Mouse (Mus musculus): Measurements from ENCODE around the gene Fat3. TPM values are rescaled to one million over a fixed set of nuclear protein-coding genes. Genes with fewer than 3 reads are reported as not detected.

Fat3 gene
- total RNA-seq (2015; ENCODE audit: low replicate concordance) (not detected in 2 replicates), total RNA-seq (2017; ENCODE audit: low replicate concordance) (0.26 TPM in 1 of 2 replicates, not detected in the other)

DNA sequence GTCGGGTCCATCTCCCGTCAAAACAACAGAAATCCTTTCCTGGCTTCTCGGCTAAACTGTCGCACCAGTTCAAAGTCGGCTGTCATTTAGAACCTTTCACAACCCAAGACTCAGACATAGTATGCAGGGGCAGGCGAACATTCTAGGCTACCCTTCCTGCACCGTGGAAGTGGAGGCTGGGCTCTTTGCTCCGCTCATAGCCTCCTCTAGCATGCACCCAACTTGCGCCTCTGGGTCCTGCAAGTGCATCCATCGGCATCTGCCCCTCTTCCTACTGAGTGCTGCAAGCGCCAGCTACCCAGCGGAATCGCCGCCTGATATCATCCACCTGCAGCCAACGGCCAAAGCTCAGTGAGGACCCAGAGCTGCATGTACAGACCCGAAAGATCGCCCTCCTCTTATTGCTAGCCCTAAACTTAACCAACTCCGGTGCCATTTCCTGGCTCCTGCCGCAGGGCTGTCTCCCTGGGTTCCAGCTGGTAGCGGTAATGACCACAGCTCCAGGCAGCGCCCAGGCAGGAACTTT lies at the start of gene Fat3:
TSS of gene Fat3 (minus strand) at position 100 of the 526 bp plus-strand sequence.
- no peak for ATAC-seq (replicated peaks; ENCODE audit: low FRiP score, poor library complexity, severe bottlenecking)

DNA sequence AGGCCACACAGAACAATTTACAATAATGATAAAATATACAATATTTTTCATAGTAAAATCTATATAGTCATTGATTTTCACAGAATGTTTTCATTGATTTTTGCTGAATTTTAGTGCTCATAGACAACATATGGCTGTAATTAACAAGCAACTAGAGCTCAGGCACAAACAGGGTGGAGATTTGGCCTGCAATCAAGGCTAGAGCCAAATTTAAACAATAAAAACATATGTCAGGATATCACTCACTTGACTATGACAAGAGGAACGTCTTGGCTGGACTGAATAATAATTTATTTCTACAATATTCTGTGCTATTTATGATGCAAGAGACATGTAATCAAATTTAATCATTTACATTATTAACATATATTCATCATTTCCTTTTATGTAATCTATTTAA lies 31.8 kb upstream of the Fat3 start:
- no peak for ATAC-seq (replicated peaks; ENCODE audit: low FRiP score, poor library complexity, severe bottlenecking)

DNA sequence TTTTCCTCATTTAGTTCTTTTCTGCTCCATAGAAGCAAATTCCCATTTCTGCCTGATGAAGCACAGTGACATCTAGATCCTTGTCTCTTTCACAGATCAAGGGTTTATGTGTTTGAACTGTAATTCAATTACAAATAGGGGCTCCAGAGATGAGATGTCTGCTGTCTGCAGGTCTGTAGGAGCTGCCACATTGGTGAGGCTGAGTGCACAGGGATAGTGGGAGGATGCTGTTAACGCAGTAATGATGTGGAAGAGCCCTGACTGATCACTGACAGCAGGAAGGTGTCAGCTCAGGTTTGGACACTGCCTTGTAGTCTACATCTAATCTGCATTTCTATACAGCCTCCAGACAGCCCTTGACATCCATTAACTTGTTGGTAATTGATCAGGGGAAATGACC lies 16.5 kb upstream of the Fat3 start:
- no peak for ATAC-seq (replicated peaks; ENCODE audit: low FRiP score, poor library complexity, severe bottlenecking)

DNA sequence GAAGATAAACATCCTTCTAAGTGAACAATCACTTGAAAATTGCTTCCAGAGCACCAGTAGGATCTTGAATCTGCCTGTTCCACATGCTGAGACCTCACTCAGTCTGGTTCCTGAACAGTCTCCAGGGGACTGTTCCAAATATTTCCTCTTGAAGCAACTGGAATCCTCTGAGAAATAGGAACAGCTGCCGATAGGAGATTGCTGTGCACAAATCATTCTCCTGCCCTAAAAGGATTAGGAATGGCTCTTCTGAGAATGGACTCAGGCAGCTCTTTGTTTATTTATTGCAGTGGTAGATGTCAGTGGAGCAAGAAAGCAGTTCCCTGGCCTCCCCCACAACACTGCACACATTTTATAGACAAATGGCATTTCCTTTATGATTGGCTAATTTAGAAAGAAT lies 10.9 kb upstream of the Fat3 start:
- no peak for ATAC-seq (replicated peaks; ENCODE audit: low FRiP score, poor library complexity, severe bottlenecking)

DNA sequence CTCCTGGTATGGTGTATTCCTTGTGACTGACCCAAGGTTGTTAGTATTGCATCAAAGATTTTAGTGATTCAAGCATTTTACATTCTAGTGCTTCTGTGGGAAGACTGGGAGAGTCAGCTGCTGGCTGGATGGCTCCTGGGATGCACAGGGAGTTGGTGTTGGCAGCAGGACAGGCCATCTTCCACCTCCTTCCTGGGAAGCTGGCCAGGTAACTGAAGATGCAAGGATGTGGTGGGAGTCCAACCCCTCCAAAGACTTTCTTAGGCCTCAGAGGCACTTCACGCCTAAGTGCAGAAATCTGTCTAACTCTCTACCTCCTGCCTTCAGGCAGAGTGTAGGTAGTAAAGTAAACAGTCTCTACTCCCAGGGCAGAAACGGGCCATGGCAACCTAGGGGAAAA lies 2.7 kb upstream of the Fat3 start:
- no peak for ATAC-seq (replicated peaks; ENCODE audit: low FRiP score, poor library complexity, severe bottlenecking)

DNA sequence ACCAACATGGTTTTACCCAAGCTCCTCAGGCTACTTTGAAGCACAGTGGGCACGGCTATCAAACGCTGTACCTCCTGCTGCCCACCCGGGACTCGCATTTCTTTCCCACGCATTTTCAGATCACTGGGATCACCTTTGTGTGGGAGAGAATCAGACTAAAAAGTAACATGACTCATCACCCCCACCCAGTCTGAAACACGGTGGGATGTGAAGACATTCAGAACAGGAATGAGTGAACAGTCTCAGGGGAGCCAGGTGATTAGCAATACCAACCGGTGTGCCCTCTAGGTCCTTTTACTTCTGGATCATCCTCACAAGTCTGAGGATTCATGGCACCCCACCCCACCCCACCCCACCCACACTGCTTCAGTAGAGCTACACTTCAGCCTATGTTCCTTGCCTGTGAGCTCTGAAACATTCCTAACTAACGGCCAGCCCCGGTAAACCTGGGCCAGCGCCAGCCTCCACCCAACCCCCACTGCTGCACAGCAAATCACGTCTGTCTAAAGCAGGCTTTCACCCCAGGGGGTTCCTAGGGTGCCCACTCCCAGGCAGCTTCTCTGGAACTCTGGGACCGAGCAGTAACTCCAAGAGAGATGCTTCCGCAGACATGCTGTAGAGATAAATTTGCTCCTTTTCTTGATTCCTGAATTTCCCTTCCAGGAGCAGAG lies 1.7 kb upstream of the Fat3 start:
- no peak for ATAC-seq (replicated peaks; ENCODE audit: low FRiP score, poor library complexity, severe bottlenecking)

DNA sequence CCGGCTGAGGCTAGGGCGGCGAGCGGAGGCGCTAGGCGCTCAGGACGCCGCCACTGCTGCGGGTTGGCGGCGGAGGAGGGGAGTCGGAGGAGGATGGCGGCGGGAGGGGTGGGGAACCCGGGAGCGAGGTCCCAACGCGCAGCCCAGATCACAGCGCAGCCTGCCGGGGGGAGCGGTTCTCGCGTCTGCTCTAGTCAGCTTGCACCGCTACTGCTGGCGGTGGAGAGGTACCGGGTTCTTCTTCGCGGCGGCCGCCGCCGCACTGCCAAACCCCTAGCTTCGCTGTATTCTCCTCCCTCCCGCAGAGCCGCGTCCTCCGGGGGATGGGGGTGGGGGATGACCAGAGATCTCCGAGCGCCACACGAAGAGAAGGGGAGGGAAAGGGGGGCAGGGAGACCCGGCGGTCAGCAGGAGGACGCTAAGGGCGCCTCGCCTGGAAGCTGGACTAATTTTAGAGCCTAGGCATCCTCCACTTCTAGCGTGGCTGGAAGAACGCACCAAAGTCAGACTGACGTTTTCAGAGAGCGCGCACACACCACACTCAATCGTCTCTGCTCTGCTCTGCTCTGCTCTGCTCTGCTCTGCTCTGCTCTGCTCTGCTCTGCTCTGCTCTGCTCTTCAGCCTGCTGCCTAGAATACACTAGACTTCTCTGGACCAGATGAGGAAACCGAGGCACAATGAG lies 1.0 kb upstream of the Fat3 start:
- ATAC-seq (replicated peaks; ENCODE audit: low FRiP score, poor library complexity, severe bottlenecking), result no peak

DNA sequence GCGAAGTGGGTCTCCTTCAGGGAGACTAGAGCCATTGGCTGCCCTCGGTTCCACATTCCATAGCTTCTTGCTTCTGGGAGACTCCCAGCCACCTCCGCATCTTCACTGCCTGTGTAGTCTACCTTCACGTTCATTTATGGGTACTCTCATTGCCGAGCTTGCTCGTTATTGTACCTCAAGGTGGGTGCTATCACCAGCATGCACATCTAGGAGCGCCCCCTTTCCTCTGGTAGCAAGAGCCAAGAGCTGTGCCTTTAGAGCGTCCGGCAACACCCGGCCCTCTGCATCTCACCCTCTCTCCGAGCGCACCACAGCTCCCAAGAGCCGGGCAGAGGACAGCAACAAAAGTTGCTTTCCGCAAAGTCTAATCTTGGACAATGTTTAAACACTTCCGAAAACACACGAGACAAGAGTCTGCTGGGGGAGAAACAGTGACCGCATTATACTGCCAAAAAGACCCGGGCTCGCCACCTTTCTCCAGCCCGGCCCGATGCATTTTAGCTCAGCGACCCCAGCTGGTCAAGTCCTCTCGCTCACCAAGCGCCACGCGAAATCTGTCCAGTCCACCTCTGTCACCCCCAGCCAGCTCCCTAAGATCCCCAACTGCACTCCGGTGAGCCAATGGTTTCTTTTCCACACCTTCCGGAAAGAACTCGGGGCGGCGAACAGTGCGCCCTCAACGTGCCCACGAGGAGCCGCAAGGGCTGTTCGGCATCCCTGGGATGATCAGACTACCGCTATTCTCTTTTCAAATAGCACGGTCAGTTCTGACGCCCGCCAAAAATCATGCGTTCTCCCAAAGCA lies 501 bp downstream of the Fat3 start:
- no peak for ATAC-seq (replicated peaks; ENCODE audit: low FRiP score, poor library complexity, severe bottlenecking)

DNA sequence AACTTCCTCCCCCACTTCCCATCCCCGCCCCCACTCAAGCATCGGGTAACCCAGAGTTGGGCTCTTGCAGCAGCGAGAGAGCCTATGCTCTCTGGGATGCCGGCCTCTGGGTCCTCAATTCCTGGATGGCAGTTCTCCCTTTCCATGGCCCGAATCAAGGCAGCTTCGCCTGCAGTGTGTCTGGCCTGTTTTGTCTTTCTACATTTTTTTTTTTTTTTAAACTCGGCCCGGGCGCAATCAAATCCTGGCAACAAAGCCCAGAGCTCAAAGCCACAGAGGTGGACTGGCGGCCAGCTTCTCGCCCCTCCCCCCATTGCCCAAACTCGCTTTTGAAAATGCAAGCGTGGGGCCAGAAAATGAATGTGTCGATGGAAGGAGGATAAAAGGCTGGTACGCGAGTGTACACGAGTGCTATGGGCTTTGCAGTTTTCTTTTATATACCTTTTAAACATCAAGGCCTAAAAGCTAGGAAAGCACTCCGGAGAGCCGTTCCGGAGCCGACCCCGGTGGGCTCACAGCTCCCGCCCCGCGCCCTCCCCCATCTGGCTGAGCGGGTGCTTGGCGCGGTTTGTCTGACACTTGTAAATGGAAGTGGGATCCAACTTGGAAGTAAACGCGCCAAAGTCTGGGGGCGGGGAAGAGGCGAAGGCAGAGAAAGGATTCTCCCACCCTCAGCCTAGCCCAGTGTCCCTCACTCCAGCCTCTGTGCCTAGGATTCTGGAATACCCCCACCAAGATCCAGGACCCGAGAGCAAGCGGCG lies 1.3 kb downstream of the Fat3 start:
- no peak for ATAC-seq (replicated peaks; ENCODE audit: low FRiP score, poor library complexity, severe bottlenecking)

DNA sequence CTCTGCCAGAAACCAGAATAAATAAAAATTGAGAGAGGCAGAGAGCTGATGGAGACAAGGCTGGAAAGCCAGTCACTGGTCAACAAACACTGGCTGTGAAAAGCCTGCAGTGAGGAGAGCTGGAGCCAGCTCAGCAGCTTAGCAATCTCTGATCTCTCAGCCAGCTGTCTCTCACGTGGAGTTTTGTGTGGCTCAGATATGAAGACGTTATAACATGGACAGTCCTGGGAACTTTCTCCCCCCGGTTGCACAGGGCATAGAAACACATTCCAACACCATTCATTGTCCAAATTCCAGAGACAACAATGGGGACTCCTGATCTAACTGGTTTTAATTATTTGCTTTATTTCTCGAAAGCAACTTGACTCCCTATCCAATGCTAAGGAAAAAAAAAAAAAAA lies 2.2 kb downstream of the Fat3 start:
- no peak for ATAC-seq (replicated peaks; ENCODE audit: low FRiP score, poor library complexity, severe bottlenecking)

DNA sequence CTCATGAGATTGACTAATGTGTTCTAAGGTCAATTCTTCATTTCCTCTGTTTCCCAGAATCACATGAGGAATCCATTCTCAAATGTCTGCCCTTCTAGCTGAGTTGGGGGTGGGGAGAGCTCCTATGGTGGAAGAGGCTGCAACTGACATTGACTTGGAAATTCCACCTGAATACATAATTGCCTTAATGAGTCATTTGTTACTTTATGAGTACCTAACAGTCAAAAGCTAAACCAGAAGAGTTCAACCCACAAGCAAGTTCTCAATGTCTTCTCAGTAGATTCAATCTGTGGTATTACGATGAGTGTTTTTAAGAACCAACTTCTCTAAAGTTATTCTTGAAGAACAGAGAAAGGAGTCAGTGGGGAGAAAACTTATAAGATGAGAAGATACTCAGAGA lies 3.7 kb downstream of the Fat3 start:
- no peak for ATAC-seq (replicated peaks; ENCODE audit: low FRiP score, poor library complexity, severe bottlenecking)

DNA sequence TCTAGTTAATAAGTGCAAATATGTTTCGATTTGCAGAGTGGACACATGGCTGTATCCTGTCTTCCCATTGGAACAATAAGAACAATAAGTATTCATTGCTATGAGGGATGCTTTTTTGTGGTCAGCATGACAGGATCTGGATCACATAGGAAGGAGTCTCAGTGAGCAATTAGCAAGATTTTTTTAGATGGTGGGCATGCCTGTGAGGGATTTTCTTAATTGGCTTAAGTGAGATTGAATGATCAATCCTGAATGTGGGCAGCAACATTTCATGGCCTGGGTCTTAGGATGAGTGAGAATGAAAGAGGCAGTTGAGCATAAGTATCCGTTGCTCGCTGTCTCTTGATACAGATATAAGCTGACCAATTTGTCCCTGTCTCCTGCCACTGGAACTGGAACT lies 4.8 kb downstream of the Fat3 start:
- ATAC-seq (replicated peaks; ENCODE audit: low FRiP score, poor library complexity, severe bottlenecking), result no peak

DNA sequence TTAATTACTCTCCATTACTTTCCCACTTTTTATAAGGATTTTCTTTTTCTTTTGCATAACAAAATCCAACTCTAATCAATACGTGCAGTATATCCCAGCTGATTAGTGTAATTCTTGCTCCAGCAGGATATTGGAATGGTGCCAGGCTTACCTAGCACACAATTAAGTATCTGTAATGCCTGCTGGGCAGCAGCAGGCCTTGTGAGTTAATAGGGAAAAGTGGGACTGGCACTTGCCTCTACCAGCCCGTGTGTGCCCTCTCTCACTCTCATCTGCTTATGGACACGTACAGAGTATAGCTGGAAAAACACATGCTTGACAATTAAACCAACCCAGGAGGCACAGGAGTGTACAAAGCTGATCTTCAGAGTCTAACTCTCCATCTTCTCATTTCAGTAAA lies 11.4 kb downstream of the Fat3 start:
- no peak for ATAC-seq (replicated peaks; ENCODE audit: low FRiP score, poor library complexity, severe bottlenecking)

DNA sequence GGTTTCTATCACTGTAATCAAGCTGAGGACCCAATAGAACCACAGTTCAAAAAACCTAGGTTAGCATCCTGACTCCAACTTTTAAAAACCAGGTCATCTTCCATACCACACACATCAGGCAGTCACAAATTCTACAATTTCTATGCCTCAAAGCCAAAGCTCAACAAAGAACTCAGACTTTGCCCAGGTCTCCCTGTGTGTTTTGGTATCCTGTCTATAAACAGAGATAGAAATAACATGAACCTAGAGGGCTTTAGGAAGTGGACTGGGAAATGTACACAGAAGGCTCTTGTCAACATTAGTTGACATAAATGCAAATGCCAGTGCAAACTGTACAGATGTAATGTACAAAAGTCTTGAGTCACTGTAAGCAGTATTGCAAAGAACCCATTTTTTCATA lies 13.5 kb downstream of the Fat3 start:
- ATAC-seq (replicated peaks; ENCODE audit: low FRiP score, poor library complexity, severe bottlenecking), result no peak

DNA sequence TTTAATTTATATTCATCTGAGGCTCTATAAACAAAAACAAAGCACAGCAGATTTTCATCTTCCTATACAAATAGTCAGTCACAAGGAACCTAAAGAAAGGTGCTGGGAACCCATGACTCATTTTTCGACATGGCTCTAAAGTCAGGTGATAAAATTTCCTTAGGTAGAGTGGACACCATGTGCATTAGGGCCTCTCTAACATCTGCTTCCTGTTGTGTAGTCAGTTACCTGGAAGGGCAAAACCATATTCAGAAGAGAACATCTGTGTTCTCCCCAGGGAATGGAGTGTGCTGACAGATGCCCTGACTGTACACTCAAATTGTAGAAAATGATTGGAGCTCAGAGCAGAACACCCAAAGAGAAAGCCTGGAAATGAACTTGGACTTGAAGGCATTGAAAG lies 14.9 kb downstream of the Fat3 start:
- ATAC-seq (replicated peaks; ENCODE audit: low FRiP score, poor library complexity, severe bottlenecking), result no peak

DNA sequence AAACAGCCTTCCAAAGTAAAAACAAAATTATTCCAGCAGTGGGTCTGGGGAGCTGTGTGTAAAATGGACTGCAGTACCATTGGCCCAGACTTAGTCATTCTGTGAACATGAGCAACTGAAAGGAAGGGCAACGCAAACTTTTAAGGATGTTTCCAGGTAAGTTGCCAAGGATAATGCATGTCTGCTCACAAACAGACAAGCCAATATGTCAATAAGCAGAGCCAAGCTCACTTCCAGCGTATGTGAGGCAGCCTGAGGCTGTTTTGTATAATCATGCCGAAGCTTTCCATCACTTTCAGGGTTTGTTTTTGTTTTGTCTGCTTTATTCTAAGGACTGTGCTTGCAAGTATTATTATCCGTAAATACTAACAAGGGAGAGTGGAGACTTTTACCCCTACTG lies 15.9 kb downstream of the Fat3 start:
- ATAC-seq (replicated peaks; ENCODE audit: low FRiP score, poor library complexity, severe bottlenecking), result no peak

DNA sequence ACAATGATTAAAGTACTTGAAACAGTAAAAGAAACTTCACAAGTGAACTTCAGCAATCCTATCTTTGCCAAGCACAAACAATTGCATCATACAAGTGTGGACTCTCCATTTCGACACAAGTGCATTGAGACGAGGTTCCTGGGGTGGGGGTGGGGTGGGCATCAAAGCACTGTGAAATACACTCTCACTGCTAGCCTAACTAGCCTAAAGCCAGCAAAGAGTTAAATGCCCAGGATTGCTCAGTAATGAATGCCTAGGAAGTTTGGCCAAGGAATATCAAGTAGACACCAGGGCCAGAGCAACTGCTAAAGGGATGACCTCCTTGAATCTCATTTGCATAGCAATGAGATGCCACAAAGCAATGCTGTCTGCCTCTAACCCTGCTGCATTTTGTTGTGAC lies 16.3 kb downstream of the Fat3 start:
- ATAC-seq (replicated peaks; ENCODE audit: low FRiP score, poor library complexity, severe bottlenecking), result no peak

DNA sequence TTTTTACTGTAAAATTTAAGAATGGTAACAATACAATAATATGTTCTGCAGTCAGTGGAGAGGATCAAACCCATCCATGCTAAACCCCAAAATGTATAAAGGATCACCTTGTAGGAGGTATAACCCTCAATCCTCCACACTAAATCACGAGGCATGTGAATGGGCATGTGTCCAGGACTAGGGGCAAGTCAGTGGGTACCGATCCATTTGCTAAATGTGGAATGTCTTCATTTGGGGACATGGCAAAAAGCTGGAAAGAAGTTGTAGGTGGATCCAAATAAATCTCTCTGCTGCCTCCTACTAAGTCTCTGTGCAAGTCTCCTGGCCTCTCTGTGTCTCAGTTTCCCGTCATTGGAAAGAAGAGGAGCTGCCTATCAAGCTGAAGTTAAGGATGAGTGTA lies 39.6 kb downstream of the Fat3 start:
- ATAC-seq (replicated peaks; ENCODE audit: low FRiP score, poor library complexity, severe bottlenecking), result no peak

DNA sequence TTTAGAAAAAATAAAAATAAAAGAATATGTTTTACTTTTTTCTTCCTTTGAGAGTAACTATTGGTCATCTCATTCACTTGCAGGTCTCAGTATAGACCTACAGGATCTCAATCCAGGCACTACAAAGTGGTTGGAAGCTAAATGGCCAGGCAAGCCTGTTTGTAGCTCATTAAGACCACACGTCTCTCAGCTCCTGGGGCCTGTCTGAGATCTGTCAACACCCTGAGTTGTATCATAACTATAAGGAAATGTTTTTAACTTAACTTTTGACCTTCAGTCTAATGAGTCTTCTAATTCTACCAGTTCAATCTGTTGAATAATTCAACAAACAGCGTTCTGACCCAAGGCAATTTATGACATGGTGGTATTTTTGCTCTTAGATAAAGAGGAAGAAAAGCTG lies 40.5 kb downstream of the Fat3 start:
- ATAC-seq (replicated peaks; ENCODE audit: low FRiP score, poor library complexity, severe bottlenecking), result no peak

DNA sequence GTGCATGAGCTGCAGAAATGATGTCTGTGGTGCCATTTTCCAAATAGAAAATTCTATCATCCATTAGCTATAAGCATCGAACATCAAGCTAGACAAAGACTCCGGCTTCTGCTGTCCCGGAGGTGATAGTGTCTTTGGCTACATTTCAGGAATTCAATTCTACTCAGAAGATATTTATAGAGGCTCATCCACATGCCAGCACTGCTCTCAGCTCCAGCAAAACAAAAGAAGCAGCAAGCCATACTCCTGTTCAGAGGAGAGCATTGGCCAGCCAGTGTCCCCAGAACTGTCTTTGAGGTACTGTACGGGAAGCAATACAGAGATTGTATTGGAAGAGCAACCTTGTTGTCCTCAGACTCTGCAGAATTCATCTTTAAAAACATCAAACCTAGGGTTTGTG lies 59.2 kb downstream of the Fat3 start:
- ATAC-seq (replicated peaks; ENCODE audit: low FRiP score, poor library complexity, severe bottlenecking), result no peak
